Mouse (Mus musculus) heart, postnatal 14 days (tissue): ENCODE measurements around the gene Ahnak2. TPM values are rescaled to one million over a fixed set of nuclear protein-coding genes. Genes with fewer than 3 reads are reported as not detected.

ENCODE experiments used
- DNase-seq, 2 experiments: peaks; one replicate each; pipeline ENCODE4 v3.0.0; 2021 to 2022
- intact Hi-C: fragments of 180-260 bp; cut with DNase I; formaldehyde crosslinking; loops from one replicate; pipeline ENCODE4 v1.15.1; 2025
- total RNA-seq, 2 experiments: library from RNA; stranded (reverse); gene quantifications; 2 replicates each; pipeline ENCODE4 v1.2.3; 2021

The Ahnak2 gene
- total RNA-seq, 2 experiments from 2014 or later, result 14.5 to 19.5 TPM

GRCm38 (mm10) chr12:112798716-112799115 lies 3.7 kb downstream of the Ahnak2 start:
- no peak for DNase-seq
- intact Hi-C loops, result no loop called here

DNA sequence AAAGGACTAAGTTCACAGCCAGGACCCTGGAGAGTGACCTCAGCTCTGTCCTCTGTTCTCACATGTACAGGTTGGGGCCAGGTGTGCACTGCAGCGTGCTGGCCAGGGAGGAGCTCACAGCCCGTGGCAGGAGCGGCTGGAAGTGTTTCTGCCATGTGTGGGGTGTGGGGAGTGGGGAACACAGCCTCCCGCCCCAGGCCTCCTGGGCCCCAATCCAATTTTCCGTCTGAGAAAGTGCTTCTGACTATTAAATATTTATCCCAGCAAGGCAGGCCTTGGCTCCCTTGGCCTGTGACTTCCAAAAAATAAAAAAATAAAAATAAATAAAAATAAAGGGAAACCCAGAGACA lies 4.2 kb downstream of the Ahnak2 start:
- intact Hi-C loops, result no loop called here
- no peak for DNase-seq

- intact Hi-C loops, result no loop called here
- DNase-seq, result peak in 1 of 2 experiments; percentile 43
Measured at GRCm38 (mm10) chr12:112797672-112798331, 4.7 kb downstream of the Ahnak2 start.

DNA sequence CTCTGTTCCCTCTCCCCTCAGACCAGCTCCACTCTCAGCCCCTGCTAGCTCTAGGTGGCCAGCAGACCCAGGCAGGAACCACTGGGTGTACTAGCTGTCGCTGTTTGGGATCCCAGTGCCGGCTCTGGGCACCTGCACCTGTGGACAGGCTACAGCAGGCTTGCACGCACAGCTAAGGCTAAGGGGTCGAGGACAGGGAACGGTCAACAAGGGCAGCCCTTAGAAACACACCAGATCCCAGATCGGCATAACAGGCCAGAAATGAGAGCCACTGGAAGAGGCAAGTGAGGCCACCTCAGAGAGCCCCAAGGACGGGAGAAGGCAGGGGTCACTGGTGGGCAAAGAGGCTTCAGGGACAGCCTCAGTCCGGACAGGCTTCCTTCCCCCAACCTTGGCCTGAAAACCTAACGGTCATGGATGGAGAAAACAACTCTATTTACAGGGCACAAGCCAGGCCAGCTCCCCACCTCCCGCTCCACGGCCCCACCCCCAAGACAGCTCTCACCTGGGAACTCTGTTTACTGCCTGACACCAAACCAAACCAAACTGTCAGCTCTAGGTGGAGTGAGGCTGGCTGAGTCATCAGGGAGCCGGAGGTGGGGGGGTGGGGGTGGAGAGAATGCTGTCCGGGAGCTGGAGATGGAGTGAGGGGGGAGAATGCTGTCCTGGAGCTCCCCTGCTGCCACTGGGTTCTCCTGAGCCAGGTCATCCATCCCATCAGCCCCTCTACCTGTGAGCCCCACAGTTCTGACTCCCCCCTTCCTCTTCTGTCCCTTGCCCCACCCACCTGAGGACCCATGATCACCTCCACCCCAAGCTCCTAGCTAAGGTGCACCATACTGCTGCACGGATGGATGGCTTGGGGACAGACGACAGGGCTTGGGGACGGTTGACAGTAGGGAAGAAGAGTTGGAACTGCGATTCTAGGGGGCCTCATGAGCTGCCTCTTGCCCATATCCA lies 5.6 kb downstream of the Ahnak2 start:
- intact Hi-C loops, result no loop called here
- no peak for DNase-seq

DNA sequence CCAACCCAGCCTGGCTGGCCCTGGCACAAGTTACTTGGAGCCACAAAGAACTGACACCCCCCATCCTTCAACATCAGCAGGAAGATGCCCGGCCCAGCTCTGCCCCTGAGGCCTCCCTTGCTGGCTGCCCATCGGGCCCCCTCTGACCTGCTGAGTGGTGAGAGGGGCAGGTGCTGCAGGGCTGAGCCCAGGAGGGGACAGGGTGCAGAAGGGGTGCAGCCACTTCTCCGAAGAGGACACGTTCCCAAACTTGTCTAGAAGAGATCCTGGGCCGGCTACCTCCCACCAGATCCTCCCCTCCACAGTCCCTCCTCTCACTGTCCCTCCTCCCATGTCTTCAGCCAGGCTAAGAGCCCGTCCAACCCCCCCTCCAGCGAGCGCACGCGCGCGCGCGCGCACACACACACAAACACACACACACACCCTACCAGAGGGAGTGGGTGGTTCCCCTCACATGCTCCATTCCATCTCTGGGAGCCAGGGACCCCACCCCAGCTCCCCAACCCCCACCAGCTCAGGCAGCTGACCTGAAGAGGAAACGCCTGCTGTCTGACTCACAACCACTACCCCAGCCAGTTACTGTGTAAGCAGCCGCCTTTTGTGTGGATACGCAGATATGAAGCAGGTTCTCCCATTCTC lies 6.9 kb downstream of the Ahnak2 start:
- intact Hi-C loops, result no loop called here
- DNase-seq, result peak; percentile 62 to 64

DNA sequence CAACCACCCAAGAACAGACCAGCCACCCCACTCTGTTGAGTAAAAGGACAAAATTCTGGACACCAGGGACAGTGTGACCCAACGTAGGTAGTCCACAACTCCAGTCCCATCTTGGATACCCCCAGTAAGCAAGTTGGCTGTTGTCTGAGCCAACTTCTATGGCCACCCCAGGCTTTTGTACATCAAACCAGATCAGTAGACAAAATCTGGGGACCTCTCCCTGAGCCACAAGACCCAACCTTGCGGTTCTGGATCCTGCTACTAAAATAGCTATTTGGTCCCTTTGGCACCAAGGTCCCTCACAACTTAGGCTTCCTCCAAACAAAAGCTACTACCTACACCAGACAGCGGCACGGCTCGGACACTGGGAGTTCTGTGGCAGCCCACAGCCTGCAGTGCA lies 7.5 kb downstream of the Ahnak2 start:
- no peak for DNase-seq
- intact Hi-C loops, result no loop called here

- intact Hi-C loops, result no loop called here
- no peak for DNase-seq
Measured at GRCm38 (mm10) chr12:112794356-112794816, 8.1 kb downstream of the Ahnak2 start.

GRCm38 (mm10) chr12:112793601-112794355 lies 8.7 kb downstream of the Ahnak2 start:
- intact Hi-C loops, result no loop called here
- peak; percentile 80 to 85 for DNase-seq

- no peak for DNase-seq
- intact Hi-C loops, result no loop called here
Measured at GRCm38 (mm10) chr12:112791026-112791425, 11.4 kb downstream of the Ahnak2 start.

- DNase-seq, result no peak
- intact Hi-C loops, result no loop called here
Measured at GRCm38 (mm10) chr12:112774481-112774880, 28.0 kb downstream of the Ahnak2 start.

DNA sequence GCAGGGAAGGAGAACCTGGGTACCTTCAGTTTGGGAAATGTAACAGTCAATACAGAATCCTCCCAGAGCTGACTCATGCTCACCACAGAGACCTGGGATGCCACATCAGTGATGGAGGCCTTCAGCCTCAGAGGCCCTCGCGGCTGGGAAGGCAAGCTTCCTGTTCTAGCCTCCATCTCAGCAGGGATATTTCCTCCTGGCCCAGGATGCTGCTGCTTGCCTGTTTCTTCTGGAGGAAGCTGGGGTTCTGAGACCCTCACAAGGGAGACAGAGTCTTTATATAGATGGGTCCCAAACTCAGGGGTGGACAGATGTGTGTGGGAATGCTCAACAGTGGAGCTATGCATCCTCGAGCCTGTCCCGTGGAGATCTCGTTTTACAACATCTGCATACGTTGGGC lies 28.4 kb downstream of the Ahnak2 start:
- DNase-seq, result no peak
- intact Hi-C loops, result no loop called here

DNA sequence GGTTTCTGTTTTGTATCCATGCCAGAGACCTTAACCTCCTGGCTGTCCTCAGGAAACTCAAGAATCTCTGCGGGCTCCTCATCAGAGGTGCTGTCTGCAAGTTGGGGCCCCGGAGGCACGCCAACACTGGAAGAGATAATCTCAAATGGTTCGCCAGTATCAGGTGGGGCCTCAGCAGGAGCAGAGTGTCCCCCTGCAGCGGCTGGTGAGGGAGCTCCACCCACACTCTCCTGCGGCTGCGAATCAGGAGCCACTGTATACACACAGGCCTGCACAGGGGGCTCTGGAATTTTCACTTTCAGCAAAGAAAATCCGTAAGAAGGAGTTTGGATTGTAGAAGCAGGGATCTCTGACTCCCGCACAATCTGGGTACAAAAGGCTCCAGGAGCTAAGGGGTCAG lies 29.1 kb downstream of the Ahnak2 start:
- DNase-seq, result no peak
- intact Hi-C loops, result no loop called here

- intact Hi-C loops, result no loop called here
- DNase-seq, result no peak
Measured at GRCm38 (mm10) chr12:112772306-112772705, 30.2 kb downstream of the Ahnak2 start.

GRCm38 (mm10) chr12:112770396-112770795 lies 32.1 kb downstream of the Ahnak2 start:
- no peak for DNase-seq
- intact Hi-C loops, result no loop called here

- intact Hi-C loops, result no loop called here
Measured at GRCm38 (mm10) chr12:112769751-112770150, 32.7 kb downstream of the Ahnak2 start.

DNA sequence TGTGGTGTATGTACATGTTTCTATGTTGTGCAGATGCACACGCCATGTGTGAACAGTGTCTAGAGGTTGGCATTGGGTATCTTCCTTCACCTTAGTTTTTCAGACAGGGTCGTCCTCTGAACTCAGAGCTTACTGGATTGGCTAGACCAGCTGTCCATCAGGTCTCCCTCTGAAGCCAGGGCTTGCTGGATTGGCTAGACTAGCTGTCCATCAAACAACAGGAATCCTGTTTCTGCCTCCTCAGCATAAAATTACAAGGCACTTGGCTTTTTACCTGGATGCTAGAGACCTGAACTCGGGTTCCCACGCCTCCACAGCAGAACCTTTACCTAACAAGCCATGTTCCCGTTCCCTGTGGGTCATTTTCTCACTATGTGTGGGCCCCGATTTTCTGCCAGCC lies 33.4 kb downstream of the Ahnak2 start:
- intact Hi-C loops, result no loop called here
- no peak for DNase-seq

More at GRCm38 (mm10) chr12:112769751-112770150, 32.7 kb downstream of the Ahnak2 start:
- no peak for DNase-seq

DNA sequence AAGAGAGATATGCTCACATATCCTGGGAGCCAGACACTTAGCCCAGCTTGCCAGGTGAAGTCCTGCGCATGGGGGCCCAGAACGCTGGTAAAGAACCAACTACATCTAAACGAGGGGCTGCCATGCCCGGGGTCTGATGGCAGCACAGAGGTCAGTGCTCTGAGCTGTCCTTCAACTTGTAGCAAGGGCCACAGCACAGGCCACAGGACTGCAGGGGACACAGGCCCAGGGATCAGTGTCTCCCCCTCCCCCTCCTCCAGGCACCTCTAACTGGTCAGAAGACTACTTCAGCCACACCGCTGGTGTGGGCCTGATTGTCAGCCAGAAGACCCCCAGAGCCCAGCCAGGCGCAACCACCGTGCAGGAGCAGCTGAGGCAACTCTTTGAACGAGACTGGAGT lies 34.3 kb downstream of the Ahnak2 start:
- intact Hi-C loops, result no loop called here
- DNase-seq, result no peak

DNA sequence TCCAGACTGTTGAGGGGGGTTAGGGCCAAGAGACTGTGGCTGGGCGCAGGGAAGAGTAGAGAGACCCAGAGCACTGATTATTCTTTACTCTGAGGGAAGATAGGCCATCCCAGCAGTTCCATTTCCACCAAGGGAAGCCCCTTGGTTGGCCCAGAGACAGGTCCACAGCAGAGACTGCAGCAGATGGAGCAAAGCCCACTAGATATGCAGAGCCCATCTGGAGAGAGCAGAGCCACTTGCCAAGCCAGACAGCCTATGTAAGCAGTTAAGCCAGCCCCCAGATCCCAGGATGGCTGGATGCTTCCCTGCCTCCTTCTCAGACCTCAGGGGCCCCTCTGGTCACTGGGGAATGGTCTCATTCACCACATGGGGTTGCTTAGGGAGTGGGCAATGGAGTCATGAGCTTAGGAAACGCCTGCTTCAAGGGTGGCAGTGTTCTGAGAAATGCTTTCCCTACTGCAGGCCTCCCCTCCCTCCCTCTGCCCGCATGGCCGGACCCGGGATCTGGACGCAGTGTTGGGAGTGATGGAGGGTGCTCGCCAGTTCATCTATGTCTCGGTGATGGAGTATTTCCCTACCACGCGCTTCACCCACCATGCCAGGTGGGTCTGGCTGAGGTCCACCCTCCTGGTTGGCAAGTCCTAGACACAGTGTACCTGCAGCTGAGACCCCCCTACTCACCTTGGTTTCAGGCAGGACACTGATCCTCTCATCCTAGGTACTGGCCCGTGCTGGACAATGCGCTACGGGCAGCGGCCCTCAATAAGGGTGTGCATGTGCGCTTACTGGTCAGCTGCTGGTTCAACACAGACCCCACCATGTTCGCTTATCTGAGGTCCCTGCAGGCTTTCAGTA lies 35.2 kb downstream of the Ahnak2 start:
- DNase-seq, result no peak
- intact Hi-C loops, result no loop called here

DNA sequence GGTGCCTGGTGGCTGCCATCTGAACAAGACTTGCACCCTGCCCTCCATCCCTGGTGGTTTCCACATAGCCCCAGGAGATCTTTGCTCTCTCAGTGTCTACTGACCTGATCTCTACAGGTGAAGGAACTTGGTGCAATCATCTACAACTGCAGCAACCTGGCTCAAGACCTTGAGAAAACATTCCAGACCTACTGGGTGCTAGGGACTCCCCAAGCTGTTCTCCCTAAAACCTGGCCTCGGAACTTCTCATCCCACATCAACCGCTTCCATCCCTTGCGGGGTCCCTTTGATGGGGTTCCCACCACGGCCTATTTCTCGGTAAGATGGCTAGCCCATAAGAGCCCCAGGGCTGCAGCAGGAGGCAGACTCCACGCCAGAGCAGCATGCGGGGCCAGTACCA lies 35.9 kb downstream of the Ahnak2 start:
- DNase-seq, result no peak
- intact Hi-C loops, result no loop called here

DNA sequence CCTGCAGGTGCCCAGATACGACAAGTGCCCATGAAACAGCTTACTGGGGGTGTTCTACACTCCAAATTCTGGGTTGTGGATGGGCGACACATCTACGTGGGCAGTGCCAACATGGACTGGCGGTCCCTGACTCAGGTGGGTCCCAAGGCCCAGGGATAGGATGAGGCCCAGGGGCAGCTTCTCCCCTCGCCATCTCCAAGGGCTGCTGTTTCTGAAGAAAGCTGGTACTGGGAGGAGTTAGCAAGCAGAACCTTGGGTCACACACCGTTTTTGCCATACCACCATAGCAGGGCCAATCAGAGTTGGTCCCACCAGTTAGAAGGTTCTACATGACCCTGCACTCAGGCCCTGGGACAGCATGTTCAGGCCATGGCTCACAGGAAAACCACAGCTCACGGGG lies 37.5 kb downstream of the Ahnak2 start:
- DNase-seq, result no peak
- intact Hi-C loops, result no loop called here
